Mouse (Mus musculus): Measurements from ENCODE around the gene Gm3383.
"Not testable (repeated sequence)": the region's sequence is repeated elsewhere in the genome, so short reads cannot be mapped to it uniquely, and the experiment has no call there.

DNA sequence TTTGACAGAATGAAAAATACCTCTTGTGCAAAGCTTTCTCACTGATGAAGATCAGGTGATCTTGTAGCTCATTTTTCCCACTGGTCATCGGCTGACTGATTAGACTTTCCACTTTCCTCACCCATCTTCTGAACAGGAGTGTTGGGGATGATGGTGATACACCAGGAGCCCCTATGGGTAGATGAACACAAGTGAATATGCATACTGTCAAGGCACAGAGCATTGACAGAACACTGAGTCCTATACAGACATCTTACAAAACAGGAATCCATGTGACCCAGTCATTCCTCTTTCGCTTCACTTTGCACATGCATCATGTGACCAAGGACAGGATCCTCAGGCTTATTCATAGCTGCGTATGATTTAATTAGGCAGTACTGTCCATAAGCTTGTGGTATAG is at the start of gene Gm3383:
- not testable (repeated sequence) for TF ChIP-seq CTCF (IDR thresholded peaks at IDR 0.05; ENCODE audit: borderline replicate concordance, extremely low read depth, insufficient read depth, insufficient read length); POLR2A (IDR thresholded peaks at IDR 0.05; ENCODE audit: borderline replicate concordance, extremely low read depth, insufficient read depth, insufficient read length, poor library complexity, severe bottlenecking)
